Mouse (Mus musculus) bone marrow, adult 2 months (tissue): ENCODE measurements around the gene Trabd2b. TPM values are rescaled to one million over a fixed set of nuclear protein-coding genes. Genes with fewer than 3 reads are reported as not detected.

Experiments used
- H3K27ac ChIP-seq: fragments of 200-500 bp; 2 replicates; pipeline ENCODE4 v1.5.1; 2012; ENCODE audit warnings: low read depth, mild to moderate bottlenecking, control low read depth, inconsistent platforms, low read length; ENCODE audit not compliant: control insufficient read depth, poor library complexity, insufficient read depth
- H3K4me1 ChIP-seq: fragments of 200-500 bp; 2 replicates; pipeline ENCODE4 v1.6.1; 2011; ENCODE audit warnings: low read length; ENCODE audit not compliant: control insufficient read depth, insufficient read depth
- H3K4me3 ChIP-seq: fragments of 200-500 bp; replicated peaks from 2 replicates; pipeline ENCODE3; 2011; ENCODE audit warnings: mild to moderate bottlenecking, low read depth, low read length, control low read depth; ENCODE audit not compliant: control insufficient read depth
- CTCF ChIP-seq: fragments of 200-500 bp; IDR thresholded peaks from 2 replicates; pipeline ENCODE4 v1.5.1; 2011; ENCODE audit warnings: low read length, control low read depth; ENCODE audit not compliant: control insufficient read depth, insufficient read depth
- POLR2A ChIP-seq: fragments of 200-500 bp; IDR thresholded peaks from 2 replicates; pipeline ENCODE4 v1.6.1; 2011; ENCODE audit warnings: low read depth, mild to moderate bottlenecking, control low read depth, low read length, borderline replicate concordance; ENCODE audit not compliant: control insufficient read depth
- WGBS: fragments of 180-500 bp; shearing (Covaris S2); methylation state at CpG from one replicate; pipeline ENCODE4 v1.1.7; 2018; 5-methylcytosine and 5-hydroxymethylcytosine counted together
- polyA plus RNA-seq: library from polyadenylated mRNA; stranded (reverse); fragments of >200 nt; gene quantifications from 2 replicates; pipeline ENCODE4 v1.2.4, GENCODE M21; 2011; ENCODE audit warnings: low replicate concordance; ENCODE audit not compliant: missing spikeins, insufficient read depth, insufficient read length

Trabd2b gene
- polyA plus RNA-seq, 1 experiment: not detected

DNA sequence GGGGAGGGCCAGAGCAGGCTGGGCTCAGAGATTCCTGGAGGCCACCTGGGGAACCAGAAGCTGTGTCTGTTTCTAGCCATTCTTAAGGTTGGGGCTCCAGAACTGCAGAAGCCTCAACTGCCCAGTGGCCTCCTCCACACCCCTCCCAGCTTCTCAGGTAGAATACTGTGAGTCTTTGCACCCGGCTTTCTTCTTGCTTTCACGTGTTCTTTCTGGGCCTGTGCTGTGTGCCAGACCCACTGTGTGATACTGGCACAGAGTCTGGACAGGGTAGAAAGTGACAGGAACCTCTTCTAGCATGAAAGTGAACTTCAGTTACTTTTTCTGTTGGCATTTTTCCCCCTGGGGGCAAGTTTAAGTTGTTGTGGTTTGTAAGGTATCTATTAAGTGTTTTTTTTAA is 77.6 kb downstream of the Trabd2b start:
- no peak for TF ChIP-seq CTCF
- TF ChIP-seq POLR2A: no peak
- Histone ChIP-seq H3K27ac (no peak overlapping the region), H3K4me3 (no peak overlapping the region), H3K4me1 (no peaks in the 10 kb centered on the region)
- WGBS: 71% methylated on average over 2 of the region's 2 CpGs

DNA sequence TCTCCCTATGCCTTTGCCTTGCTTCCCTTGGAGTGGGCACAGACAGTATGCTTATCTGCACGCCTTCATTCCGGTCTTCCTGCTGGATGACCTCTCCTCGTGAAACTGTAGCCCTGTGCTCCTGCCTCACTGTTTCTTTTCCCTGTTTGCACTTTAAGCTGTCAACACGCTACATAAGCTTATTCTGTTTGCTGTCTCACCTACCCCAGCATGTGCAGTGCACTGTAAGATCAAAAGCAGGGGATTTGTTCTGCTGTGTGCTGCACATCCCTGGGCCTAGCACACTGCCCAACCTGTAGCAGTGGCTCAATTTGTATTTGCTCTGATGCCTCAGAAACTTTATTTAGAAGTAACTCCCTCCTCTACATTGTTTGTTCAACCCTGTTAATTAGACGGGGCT is 79.5 kb downstream of the Trabd2b start:
- 71% methylated on average over 5 of the region's 5 CpGs for WGBS
- H3K27ac ChIP-seq: no peak overlapping the region
- no peak overlapping the region for H3K4me3 ChIP-seq
- H3K4me1 ChIP-seq: no peaks in the 10 kb centered on the region
- TF ChIP-seq POLR2A (no peak), CTCF (no peak)

DNA sequence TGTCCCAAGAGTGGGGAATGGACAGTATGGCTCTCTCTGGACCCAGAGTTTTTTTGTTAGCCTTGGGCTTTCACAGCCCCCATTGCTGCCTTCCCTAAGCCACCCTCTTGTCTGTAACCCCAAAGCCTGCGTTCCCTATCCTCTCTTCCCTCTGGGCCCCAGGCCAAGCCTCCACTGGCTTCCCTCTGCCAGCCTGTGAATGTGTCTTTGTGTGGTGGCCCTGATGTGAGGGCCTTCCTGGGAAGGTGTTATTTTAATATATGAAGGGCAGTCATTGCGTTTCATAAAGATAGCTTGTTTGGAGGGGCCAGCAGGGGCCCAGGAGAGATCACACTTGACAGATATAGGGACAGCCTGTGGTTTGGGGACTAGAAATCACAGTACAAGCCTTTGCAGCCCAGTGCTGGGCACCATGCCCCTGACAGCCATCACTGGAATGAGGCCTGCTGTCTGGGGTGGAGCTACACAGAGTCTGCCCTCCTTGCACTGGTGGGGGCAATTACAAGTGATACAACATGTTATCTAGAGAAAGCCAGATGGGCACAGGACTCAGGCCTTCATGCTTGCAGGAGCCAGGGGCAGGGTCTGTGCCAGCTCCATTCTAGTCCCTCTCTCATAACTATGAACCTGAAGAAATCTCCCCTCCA is 80.5 kb downstream of the Trabd2b start:
- WGBS: 64% methylated on average over 2 of the region's 2 CpGs
- no peaks in the 10 kb centered on the region for H3K4me1 ChIP-seq
- H3K4me3 ChIP-seq: no peak overlapping the region
- H3K27ac ChIP-seq: no peak overlapping the region
- no peak for TF ChIP-seq CTCF
- TF ChIP-seq POLR2A: no peak

DNA sequence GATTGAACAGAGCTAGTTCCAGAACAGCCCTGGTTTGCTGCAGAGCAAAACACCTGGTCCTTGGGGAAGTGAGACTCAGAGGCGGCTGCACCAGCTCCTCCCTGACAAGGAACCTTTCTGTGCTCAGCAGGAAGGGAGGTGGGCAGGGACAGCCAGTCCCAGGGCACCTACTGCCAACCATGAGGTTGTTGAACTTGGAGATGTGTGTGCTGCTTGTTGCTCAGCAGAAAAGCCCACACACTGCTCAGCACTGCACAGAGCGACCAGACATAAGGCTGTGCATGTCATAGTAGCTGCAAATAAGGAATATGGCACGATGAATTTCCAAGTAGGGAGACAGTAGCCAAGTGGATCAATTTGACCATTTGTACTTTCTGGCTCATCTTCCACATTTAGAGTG is 81.2 kb downstream of the Trabd2b start:
- WGBS: 51% methylated on average over 3 of the region's 3 CpGs
- H3K4me1 ChIP-seq: no peaks in the 10 kb centered on the region
- no peak overlapping the region for H3K27ac ChIP-seq
- no peak overlapping the region for H3K4me3 ChIP-seq
- TF ChIP-seq CTCF (no peak), POLR2A (no peak)

DNA sequence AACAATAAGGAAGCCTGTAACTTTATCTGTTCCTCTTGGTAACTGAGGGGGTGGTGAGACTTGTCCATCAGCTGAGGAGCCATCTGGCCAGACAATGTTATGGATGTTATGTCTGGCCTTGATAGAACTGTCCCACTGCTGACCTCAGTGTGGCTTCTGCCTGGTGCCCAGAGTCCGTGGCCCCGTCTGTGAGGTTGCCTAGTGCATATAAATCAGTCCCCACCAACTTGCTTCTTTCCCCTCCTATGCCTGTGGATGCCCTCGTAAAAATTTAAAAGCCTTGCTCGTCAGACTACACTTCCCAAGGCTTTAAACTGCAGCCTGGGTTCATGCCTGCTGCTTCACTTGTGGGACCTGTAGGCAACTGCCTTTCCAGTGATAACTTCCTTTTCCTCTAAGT is 85.6 kb downstream of the Trabd2b start:
- H3K27ac ChIP-seq: no peak overlapping the region
- no peak overlapping the region for H3K4me3 ChIP-seq
- 38% methylated on average over 4 of the region's 4 CpGs for WGBS
- TF ChIP-seq POLR2A: no peak
- no peak for TF ChIP-seq CTCF
- H3K4me1 ChIP-seq: no peaks in the 10 kb centered on the region

DNA sequence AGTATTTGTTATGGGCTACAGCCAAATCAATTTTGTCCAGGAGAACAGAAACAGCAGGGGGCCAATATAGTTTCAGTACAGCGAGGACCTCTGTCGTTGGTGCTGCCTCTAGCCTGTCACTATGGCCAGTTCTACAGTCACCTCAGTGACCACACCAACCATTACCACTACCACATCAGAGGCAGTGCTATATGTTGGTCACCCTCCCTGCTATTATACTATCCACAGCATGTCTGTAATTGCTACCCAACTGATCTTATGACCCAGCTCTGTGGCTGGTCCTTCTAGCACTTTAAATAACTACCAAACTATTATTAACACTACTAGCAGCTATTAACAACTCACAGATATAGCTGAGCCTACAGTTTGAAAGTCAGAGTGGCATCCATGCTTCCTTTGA is 87.5 kb downstream of the Trabd2b start:
- WGBS: 90% methylated on average over 2 of the region's 2 CpGs
- Histone ChIP-seq H3K4me1 (no peaks in the 10 kb centered on the region), H3K4me3 (no peak overlapping the region), H3K27ac (no peak overlapping the region)
- TF ChIP-seq CTCF (no peak), POLR2A (no peak)

DNA sequence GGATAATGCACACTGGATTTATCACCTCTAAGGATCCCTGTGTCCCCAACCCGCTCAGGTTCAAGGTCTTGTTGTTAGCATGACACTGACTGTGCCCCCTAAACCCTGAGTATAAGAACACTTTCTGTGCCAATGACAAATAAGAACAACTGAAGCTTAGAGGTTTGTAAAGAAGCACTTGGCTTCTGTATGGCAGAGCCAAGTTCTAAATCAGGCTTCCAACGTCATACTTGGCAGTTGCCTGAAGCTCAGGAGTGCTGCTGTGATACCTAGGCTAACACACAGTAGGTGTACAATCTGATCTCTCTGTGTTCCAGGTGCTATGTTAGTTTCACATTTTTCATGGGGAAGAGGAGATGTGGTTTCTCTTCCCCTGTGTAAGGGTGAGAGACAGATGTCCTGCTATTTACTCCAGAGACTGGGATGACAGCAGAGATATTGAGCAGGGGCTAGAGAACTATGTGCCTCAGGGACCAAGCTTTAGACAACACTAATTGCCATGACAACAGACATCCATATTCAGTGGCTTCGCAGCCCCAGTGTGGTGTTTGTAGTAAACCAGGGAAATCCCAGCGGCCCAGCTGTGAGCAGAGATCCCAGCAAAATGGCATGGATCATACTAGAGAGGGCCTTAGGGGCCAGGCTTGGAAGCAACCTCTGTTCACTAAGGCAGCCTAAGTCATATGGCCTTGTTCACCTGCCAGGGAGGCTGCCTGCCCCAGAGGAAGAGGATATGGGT is 89.3 kb downstream of the Trabd2b start:
- WGBS: 80% methylated on average over 4 of the region's 4 CpGs
- no peak overlapping the region for H3K4me3 ChIP-seq
- H3K4me1 ChIP-seq: no peaks in the 10 kb centered on the region
- no peak overlapping the region for H3K27ac ChIP-seq
- no peak for TF ChIP-seq CTCF
- TF ChIP-seq POLR2A: no peak

DNA sequence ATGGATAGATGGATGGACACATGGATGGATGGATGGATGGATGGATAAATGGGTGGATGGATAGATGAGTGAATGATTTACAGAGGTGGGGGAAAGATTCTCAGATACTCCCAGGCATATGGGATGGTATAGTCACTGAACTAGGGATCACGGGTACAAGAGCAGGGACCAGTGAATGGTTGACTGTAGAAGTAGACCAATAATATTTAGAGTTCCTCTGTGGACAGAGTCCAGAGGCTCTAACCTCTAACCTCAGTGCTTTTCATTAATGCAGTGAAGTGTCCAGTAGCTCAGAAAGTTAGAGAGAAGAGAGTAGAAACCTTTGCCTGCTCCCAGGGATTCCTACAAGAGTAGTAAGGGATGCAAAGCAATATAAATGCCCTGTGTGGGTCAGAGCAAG is 93.1 kb downstream of the Trabd2b start:
- Histone ChIP-seq H3K27ac (no peak overlapping the region), H3K4me3 (no peak overlapping the region), H3K4me1 (no peaks in the 10 kb centered on the region; the same call in 1 of the 2 replicates)
- TF ChIP-seq POLR2A: no peak
- TF ChIP-seq CTCF: no peak
- 81% methylated on average over 1 of the region's 1 CpGs for WGBS
